In genomic region chr12:31376326-31376950, GRCm38 (mm10) we compare ENCODE assay signal across 8 mouse cellular contexts. TPM values are rescaled to one million over a fixed set of nuclear protein-coding genes. Genes with fewer than 3 reads are reported as not detected.
DNase-seq lines count a peak whose midpoint lies in the region; ATAC-seq and TF ChIP-seq lines count a peak whose summit lies in the region.

No protein-coding gene starts in this region.

- H3K9me3 ChIP-seq in hindbrain, embryonic 10.5 days, result no peaks in the 10 kb centered on the region
- no peaks in the 10 kb centered on the region for H3K9me3 ChIP-seq in liver, embryonic 14.5 days (ENCODE audit: control insufficient read depth, low read length)
- H3K9me3 ChIP-seq in stomach, embryonic 14.5 days (ENCODE audit: control insufficient read depth, low read depth, low read length), result no peaks in the 10 kb centered on the region

- peak overlapping the region; percentile 20 for H3K4me2 ChIP-seq in liver, embryonic 14.5 days (ENCODE audit: low read depth)
- H3K4me2 ChIP-seq in stomach, embryonic 14.5 days (replicated peaks; ENCODE audit: low read depth, low read length), result peak overlapping the region; percentile 48

- H3K4me3 ChIP-seq in left cerebral cortex, adult 2 months, result peak overlapping the region; percentile 11; the same call in 1 of the 2 replicates
- H3K4me3 ChIP-seq in hindbrain, embryonic 10.5 days, result peak overlapping the region; percentile 43
- H3K4me3 ChIP-seq in liver, embryonic 14.5 days (ENCODE audit: insufficient read depth in 1 of 2, low read depth in 2 of 2, low read length in 2 of 2), result no peak overlapping the region
- peak overlapping the region; percentile 12; the same call in 1 of the 2 replicates for H3K4me3 ChIP-seq in stomach, embryonic 14.5 days (ENCODE audit: low read depth, low read length)

- no peaks in the 10 kb centered on the region for H3K36me3 ChIP-seq in hindbrain, embryonic 10.5 days
- H3K36me3 ChIP-seq in liver, embryonic 14.5 days (replicated peaks; ENCODE audit: control insufficient read depth, insufficient read depth, low read depth), result no peaks in the 10 kb centered on the region
- no peaks in the 10 kb centered on the region for H3K36me3 ChIP-seq in stomach, embryonic 14.5 days (ENCODE audit: control insufficient read depth, insufficient read depth, low read length)

- peak; percentile 23 for TF ChIP-seq CTCF in left cerebral cortex, adult 2 months (IDR thresholded peaks at IDR 0.05)
- peak; percentile 16; the same call in 1 of the 2 replicates for TF ChIP-seq CTCF in liver, embryonic 14.5 days (IDR thresholded peaks at IDR 0.05; ENCODE audit: low read depth)

- no peak for ATAC-seq in liver, embryonic 14.5 days (ENCODE audit: insufficient read depth)
- 0 out of 2 replicates have a peak, but pooled peaks have one; percentile 40 for ATAC-seq in stomach, embryonic 14.5 days (ENCODE audit: insufficient number of reproducible peaks, insufficient read depth, low FRiP score, low read depth)

- intact Hi-C loops in left cerebral cortex, adult 2 months (cut with DNase I), result loop anchor here (10.0 kb wide), 2 partner anchors 128 to 558 kb away; no protein-coding TSS in a partner anchor
- intact Hi-C loops in left cerebral cortex, postnatal 25 days (cut with DNase I), result loop anchor here (10.0 kb wide), 3 partner anchors 118 to 548 kb away; partner anchors contain the start of gene Cbll1

- no peak overlapping the region for H3K9ac ChIP-seq in liver, embryonic 14.5 days (replicated peaks)
- no peak overlapping the region for H3K9ac ChIP-seq in stomach, embryonic 14.5 days (replicated peaks; ENCODE audit: low read depth, low read length)

- WGBS in hindbrain, embryonic 10.5 days, result 20% methylated on average over 13 of the region's 13 CpGs
- WGBS in liver, embryonic 14.5 days (ENCODE audit: insufficient replicate concordance), result 12% methylated on average over 13 of the region's 13 CpGs
- WGBS in stomach, embryonic 14.5 days, result 9% methylated on average over 13 of the region's 13 CpGs

- no peak overlapping the region for H3K27ac ChIP-seq in left cerebral cortex, adult 2 months
- peak overlapping the region; percentile 45; the same call in 1 of the 2 replicates for H3K27ac ChIP-seq in hindbrain, embryonic 10.5 days
- H3K27ac ChIP-seq in liver, embryonic 14.5 days, result no peak overlapping the region
- H3K27ac ChIP-seq in stomach, embryonic 14.5 days (ENCODE audit: low read length), result no peak overlapping the region

- no peak for DNase-seq in left cerebral cortex, adult 2 months (ENCODE audit: extremely low spot score in 1 of 2, low spot score in 2 of 2)
- no peak for DNase-seq in left cerebral cortex, postnatal 25 days (ENCODE audit: low spot score in 2 of 2)
- peak; percentile 63 for DNase-seq in embryo, embryonic 10.5 days (ENCODE audit: low spot score)
- DNase-seq in hindbrain, embryonic 10.5 days (ENCODE audit: low spot score), result peak; percentile 34
- DNase-seq in liver, embryonic 14.5 days (ENCODE audit: low read depth in 3 of 3, low spot score in 3 of 3), result no peak
- no peak for DNase-seq in testis, postnatal 10 days (ENCODE audit: low spot score)
- DNase-seq in right cerebral cortex, postnatal 36 days (ENCODE audit: low spot score in 2 of 2), result no peak

- peaks cover 13% of the 10 kb centered on the region; the same call in 1 of the 2 replicates for H3K4me1 ChIP-seq in hindbrain, embryonic 10.5 days (replicated peaks)
- H3K4me1 ChIP-seq in liver, embryonic 14.5 days (replicated peaks; ENCODE audit: control insufficient read depth in 2 of 2, insufficient read depth in 2 of 2, low read length in 1 of 2), result peaks cover 0 to 5% of the 10 kb centered on the region in 2 experiments; a peak in 2 of 4 replicates
- peaks cover 11% of the 10 kb centered on the region; the same call in 1 of the 2 replicates for H3K4me1 ChIP-seq in stomach, embryonic 14.5 days (ENCODE audit: control insufficient read depth, insufficient read depth, low read length)

- H3K27me3 ChIP-seq in hindbrain, embryonic 10.5 days (ENCODE audit: insufficient read depth, poor library complexity, severe bottlenecking), result no peaks in the 10 kb centered on the region
- no peaks in the 10 kb centered on the region for H3K27me3 ChIP-seq in liver, embryonic 14.5 days (ENCODE audit: control insufficient read depth, insufficient read depth, low read length)
- no peaks in the 10 kb centered on the region for H3K27me3 ChIP-seq in stomach, embryonic 14.5 days (ENCODE audit: control insufficient read depth, insufficient read depth, low read length)

- TF ChIP-seq EP300 in liver, embryonic 14.5 days (IDR thresholded peaks at IDR 0.05; ENCODE audit: low read depth), result no peak

RNA-seq across cellular contexts. Expression of gene Slc26a3, which starts 14.2 kb away (rescaled TPM):
- total RNA-seq in left cerebral cortex, adult 2 months (2021), result under 1 TPM in 1 of 2 experiments, not detected in 1; 0.38 TPM
- under 1 TPM; 0.16 to 0.32 TPM for total RNA-seq in left cerebral cortex, postnatal 25 days (2021)
- 0.07 TPM in 1 of 2 replicates, not detected in the other for polyA plus RNA-seq in hindbrain, embryonic 10.5 days (2016; fragmentation: Nextera tagmentation; extraction: Ambion mirVana)
- 0.01 and 0.02 TPM in 2 replicates for polyA plus RNA-seq in liver, embryonic 14.5 days (2012; rRNA removed)
- 0.18 TPM in 1 of 2 replicates, not detected in the other for polyA plus RNA-seq in liver, embryonic 14.5 days (2014; fragmentation: Nextera tagmentation; extraction: Ambion mirVana)
- 0.14 and 0.16 TPM in 2 replicates for polyA plus RNA-seq in stomach, embryonic 14.5 days (2014; fragmentation: Nextera tagmentation; extraction: Ambion mirVana)

RNA-seq across cellular contexts. Expression of gene Dld, which starts 25.2 kb away (rescaled TPM):
- 100 to 1,000 TPM in 1 of 2 experiments, 10 to 100 TPM in 1; 96.5 to 112 TPM for total RNA-seq in left cerebral cortex, adult 2 months (2021)
- 100 to 1,000 TPM; 103 to 111 TPM for total RNA-seq in left cerebral cortex, postnatal 25 days (2021)
- polyA plus RNA-seq in hindbrain, embryonic 10.5 days (2016; fragmentation: Nextera tagmentation; extraction: Ambion mirVana), result 115 and 129 TPM in 2 replicates
- 19.0 and 37.8 TPM in 2 replicates for polyA plus RNA-seq in liver, embryonic 14.5 days (2012; rRNA removed)
- polyA plus RNA-seq in liver, embryonic 14.5 days (2014; fragmentation: Nextera tagmentation; extraction: Ambion mirVana), result 81.9 and 83.4 TPM in 2 replicates
- polyA plus RNA-seq in stomach, embryonic 14.5 days (2014; fragmentation: Nextera tagmentation; extraction: Ambion mirVana), result 123 and 129 TPM in 2 replicates

Comparison
In these comparisons a context has a peak if more than half of its experiments do, and no peak if none do; other contexts are left out.
1. DNase-seq: peak in embryo, embryonic 10.5 days (single experiment) and hindbrain, embryonic 10.5 days (single experiment); none in left cerebral cortex, adult 2 months (0 of 2), left cerebral cortex, postnatal 25 days (0 of 2), liver, embryonic 14.5 days (0 of 3), testis, postnatal 10 days (single experiment) and right cerebral cortex, postnatal 36 days (0 of 2).
2. H3K4me3 ChIP-seq: peak in left cerebral cortex, adult 2 months (single experiment), hindbrain, embryonic 10.5 days (single experiment) and stomach, embryonic 14.5 days (single experiment); none in liver, embryonic 14.5 days (0 of 2).